Mouse (Mus musculus): ENCODE results near the gene Mapk8ip1.

Gene Mapk8ip1

DNA sequence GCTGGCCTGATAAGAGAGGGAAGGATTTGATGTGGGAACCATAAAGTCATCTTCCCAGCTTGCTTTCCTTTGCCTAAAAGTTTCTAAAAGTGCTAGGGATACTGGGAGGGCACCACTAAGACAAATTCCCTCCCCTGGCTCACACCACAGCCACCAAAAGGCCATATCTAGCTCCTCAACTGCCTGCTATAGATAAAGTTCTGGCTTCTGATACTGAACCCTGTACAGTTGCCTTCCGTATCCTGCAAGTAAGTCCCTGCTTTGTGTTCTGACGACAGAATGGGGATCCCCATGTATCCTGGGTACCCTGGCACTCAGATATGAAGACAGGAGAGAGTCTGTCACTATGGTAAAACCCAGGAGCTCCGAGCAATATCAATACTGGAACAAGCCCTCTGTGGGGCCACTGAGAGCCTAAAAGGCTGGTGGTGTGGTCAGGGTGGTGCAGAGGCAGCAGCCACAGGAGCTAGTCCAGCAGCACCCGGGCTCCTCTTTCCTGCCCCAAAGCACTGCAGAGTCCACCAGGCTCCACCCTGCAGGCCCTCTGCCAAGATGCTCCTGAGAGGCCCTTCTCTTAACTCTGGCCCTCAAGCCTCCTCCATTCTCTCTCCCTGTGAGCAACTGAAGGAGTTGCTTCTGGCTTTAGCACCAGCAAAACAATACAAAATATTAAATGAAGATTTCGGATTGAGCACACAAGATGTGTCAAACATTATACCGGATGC lies 10.7 kb downstream of the Mapk8ip1 start:
- peak; percentile 62 for DNase-seq (ENCODE audit: low read depth)

DNA sequence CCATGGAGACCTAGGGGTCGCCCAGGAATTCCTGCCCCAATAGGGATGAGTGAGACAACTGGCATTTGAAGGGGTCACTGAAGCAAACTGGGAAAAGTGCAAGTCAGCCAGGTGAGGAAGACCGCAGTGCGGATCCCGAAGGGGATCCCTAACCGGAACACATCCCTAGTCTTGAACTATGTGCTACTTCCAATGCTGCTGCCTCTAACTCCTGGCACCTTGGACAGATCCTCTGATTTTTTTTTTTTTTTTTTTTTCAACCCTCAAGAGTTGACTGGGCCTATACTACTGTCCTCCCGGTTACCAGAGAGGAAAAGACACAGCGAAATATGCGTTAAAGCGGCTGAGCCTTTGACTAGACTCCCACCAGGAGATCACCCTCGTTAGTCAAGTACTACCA lies 11.4 kb downstream of the Mapk8ip1 start:
- no peak for DNase-seq (ENCODE audit: low read depth)

GRCm38 (mm10) chr2:92388891-92389641 lies 12.0 kb downstream of the Mapk8ip1 start:
- peak; percentile 93 for DNase-seq (ENCODE audit: low read depth)

- DNase-seq (ENCODE audit: low read depth): peak; percentile 51
Measured at GRCm38 (mm10) chr2:92388081-92388517, 13.0 kb downstream of the Mapk8ip1 start.

DNA sequence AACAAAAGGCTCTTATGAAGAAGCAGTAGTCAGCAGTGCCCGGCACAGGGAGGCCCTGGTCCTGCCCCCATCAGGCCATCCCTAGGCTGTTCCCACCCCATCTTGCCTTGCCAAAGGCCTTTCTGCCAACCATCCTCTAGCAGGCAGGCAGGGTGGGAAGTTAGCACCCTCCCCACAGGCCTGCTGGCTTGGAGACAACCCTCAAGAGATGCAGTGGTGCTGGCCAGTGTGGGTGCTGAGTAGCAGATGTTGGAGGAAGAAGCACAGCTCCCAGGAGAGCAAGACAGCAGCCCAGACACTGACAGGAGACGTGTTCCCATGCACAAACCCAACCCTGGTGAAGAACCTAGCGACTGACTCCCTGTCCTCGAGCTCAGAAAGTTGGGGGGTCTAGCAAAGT lies 13.4 kb downstream of the Mapk8ip1 start:
- peak; percentile 44 for DNase-seq (ENCODE audit: low read depth)

DNA sequence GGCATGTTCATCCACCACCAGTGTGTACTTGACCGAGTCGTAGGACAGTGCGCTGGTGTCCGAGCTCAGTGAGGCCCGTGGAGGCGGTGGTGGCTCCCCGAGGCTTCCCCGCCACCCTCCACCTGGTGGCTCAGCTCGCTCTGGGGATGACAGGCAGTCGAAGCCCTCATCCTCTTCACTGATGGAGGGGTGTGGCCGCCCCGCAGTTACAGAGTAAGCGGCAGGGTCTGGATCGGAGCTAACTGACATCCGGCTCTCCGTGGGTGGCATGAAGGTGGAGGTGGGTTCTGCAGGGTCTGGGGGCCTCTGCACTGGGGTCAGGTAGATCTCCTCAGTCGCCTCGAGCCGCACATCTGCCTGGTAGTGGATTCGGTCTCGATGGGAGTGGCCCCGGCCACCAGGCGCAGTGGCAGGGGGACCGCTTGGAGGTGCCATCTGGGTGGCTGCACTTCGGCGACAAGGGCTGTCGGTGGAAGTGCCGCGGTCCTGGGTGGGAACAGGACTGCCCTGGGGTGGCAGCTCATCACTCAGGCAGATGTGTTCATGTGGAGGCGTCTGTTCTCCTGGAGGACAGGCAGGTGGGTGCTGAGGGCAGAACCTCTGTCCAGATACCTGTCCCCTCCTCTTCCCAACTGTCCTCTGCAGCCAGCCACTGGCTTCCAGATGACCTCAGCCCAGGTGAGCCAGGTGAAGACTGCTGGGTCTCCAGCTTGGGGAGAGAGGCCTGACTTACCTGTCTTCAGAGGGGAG lies 14.1 kb downstream of the Mapk8ip1 start:
- DNase-seq (ENCODE audit: low read depth): no peak

DNA sequence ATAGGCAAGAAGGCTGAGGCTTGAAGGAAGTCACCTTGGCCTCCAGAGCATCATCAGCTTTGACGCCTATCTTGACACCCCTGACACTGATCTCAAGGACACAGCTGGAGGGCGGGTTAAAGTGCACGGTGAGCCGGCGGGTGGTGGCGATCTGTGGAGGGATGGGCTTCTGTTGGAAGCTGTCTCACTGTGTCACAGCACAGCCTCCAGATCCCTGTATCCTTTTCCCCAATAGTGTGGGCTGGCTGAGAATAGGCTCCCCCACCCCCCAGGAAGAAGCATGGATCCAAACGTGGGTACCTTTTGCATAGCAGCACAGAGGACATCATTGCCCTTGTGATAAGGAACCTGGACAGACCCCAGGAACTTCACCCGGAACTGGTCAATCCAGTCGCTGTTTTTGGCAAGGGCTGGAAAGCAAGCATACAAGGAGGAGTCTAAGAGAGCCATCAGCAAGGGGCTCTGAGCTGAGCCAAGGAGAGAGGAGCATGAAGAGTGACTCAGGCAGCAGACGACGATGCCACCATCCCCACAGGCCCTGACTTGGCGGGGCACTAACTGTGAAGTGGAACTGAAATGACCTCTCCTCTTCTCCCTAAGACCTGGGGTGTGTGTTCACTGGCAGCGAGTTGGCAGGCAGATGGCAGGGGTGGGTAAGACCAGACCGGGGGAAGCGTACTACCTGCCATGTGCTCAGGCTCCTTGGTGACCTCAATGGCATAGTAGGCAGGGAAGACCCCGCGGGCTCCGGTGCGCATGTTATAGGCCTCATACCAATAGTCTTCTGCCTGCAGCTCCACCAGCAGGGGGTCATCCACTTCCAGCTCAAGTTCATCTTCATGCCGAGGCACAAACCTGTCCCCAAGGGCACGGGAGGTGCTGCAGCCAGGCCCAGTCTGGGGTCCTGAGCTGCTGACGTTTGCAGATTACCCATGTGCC lies 15.7 kb downstream of the Mapk8ip1 start:
- no peak for DNase-seq (ENCODE audit: low read depth)

DNA sequence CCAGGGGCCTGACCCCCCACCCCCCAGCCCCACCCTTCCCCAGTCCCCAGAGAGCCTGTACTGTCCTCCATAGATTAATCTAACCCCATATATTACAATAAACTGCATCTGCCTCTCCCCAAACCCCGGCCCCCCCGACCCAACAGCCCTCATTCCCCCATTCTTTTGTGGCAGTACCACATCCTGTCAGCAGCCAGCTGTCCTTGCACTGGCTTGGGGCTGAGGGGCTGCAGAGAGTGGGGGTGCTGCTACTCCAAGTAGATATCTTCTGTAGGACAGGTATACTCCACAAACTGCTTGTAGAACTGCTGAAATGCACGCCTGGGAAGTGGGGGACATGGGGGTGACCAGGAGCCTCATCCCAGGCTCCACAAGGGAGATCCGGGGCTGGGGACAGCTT lies 17.0 kb downstream of the Mapk8ip1 start:
- DNase-seq (ENCODE audit: low read depth): no peak

GRCm38 (mm10) chr2:92382759-92383158 lies 18.3 kb downstream of the Mapk8ip1 start:
- no peak for DNase-seq (ENCODE audit: low read depth)

- no peak for DNase-seq (ENCODE audit: low read depth)
Measured at GRCm38 (mm10) chr2:92381901-92382588, 19.0 kb downstream of the Mapk8ip1 start, which contains the start of gene 1700029I15Rik. 1700029I15Rik (plus strand) TSS chr2:92382538.

DNA sequence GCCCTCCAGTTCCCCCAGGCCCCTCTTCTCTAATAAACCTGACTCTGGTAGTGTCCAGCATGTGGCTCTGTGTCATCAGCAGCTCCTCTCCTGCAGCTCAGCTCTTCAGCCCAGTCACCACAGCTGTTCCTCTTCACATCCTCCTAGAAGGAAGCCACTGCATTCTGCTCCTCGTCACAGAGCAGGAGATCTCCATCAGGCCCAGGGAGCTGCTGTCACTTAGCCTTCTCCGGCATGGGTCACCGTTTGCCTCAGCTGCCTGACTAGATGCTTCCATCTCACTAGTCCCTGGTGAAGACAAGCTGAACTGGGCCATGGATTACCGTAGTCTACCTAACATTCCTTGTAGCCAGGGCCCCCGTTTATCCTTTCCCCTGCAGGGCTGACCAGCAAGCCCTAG lies 19.9 kb downstream of the Mapk8ip1 start:
- DNase-seq (ENCODE audit: low read depth): no peak

- DNase-seq (ENCODE audit: low read depth): no peak
Measured at GRCm38 (mm10) chr2:92380495-92381050, 20.5 kb downstream of the Mapk8ip1 start.

DNA sequence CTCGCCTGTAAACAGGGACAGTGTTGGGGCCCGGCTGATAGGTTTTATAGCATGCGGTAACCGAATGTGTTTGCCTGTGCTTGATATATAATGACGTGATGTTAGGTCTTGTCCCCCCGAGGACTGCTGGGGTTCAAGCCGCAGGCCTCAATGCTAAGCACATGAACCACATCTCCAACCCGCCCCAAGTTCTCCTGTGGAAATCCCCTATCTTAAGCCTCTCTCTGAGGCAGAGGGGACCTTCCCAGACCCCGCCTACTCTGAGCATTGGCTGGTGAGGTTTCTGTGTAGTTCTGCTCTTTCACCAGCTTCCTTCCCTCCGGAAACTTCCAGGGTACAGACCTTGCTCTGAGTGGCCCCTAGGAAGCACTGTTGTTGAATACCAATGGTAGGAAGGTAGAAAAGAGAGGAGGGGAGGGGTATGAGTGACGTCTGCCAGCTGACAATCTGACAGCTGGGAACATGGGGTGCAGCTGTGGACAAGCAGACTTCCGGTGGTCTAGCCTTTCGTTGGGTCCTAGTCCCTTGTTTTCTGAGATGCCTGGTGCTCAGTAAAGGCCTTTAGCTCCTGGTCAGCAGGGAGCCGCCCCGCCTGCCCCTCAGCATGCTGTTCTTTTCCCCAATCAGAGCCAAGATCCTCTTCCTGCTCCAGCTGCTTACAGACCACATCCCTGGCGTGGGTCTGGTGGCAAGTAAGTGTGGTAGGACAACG lies 21.1 kb downstream of the Mapk8ip1 start:
- DNase-seq (ENCODE audit: low read depth): no peak

DNA sequence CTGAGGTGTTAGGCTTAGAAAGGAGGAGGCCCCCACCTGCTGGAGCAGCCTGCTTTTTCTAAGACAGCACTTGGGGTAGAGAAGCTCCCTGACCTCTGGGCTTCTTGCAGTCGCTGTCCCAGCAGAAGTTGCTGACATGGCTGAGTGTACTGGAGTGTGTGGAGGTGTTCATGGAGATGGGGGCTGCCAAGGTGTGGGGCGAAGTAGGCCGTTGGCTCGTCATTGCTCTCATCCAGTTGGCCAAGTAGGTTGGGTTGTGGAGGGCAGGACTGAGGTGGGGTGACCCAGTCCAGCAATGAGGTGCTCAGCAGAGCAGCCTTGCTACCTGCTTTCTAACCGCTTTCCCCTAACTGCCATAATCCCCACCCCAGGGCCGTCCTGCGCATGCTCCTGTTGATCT lies 23.7 kb downstream of the Mapk8ip1 start:
- no peak for DNase-seq (ENCODE audit: low read depth)

DNA sequence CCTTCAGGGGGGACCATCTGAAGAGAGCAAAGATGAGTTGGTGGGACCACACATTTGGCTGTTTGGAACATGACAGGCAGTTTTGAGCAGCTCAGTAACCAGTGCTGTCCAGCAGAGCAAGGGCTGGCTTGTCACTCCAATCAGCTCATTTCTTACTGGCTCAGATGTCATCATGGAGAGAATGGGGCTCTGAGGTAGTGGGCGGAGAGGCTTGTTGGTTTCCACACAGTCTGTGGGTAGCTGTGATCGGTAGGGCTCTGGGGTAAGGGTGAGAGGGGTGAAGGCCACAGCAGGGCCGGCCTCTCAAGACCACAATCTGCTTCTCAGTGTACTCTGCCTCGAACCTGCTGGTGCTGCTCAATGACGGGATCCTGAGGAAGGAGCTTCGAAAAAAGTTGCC lies 24.8 kb downstream of the Mapk8ip1 start:
- DNase-seq (ENCODE audit: low read depth): peak; percentile 22

DNA sequence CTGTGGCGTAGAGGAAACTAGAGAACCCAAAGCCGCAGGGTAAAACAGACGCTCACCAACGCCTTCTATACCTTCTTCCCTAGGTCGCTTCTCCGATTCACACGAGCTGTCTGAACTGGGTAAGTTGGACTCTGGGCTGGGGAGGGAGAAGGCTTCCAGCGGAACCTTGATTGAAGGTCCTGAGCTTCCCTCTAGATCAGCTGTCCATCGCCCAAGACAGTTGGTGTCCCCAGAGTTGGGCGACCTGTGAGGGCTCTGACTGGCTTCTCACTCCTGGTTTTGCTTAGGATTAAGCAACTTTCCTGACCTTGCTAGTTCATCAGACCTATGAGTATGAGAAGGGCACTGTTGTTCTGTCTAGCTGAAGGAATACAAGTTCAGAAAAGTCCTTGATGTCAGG lies 25.3 kb downstream of the Mapk8ip1 start:
- peak; percentile 6 for DNase-seq (ENCODE audit: low read depth)

- DNase-seq (ENCODE audit: low read depth): peak; percentile 98
Measured at GRCm38 (mm10) chr2:92375099-92375623, 25.9 kb downstream of the Mapk8ip1 start.

DNA sequence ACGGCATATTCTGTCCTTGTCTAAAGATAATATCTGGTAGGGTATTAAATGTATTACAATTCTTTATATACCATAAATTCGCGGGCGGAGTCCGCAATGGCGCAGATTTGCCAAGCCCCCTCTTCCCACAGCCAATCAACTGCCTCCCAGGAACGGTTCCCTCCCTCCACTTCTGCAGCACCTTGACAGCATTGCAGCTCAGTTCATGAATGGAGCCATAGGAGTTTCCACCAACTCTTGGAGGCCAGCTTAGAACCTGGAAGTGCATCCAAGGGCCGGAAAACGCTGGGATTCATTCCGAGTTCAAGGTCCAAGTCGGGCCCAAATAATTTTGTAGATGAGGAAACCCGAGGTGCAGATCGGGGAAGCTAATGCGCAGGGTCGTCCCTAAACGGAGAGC lies 26.5 kb downstream of the Mapk8ip1 start, which contains the start of the genes Pex16 and Large2:
Gene Pex16 (plus strand): TSS at position 163 of the 400 bp plus-strand sequence.
Gene Large2 (minus strand): TSS at position 356 of the 400 bp plus-strand sequence.
- peak; percentile 75 for DNase-seq (ENCODE audit: low read depth)

GRCm38 (mm10) chr2:92373437-92373813 lies 27.6 kb downstream of the Mapk8ip1 start:
- DNase-seq (ENCODE audit: low read depth): no peak
